Mouse (Mus musculus) lung, adult 2 months (tissue): ENCODE results near the gene Syt1. TPM values are rescaled to one million over a fixed set of nuclear protein-coding genes. Genes with fewer than 3 reads are reported as not detected.

Experiments used
- DNase-seq: peaks from one replicate; pipeline ENCODE4 v3.0.0; 2022
- H3K4me1 ChIP-seq: fragments of 200-500 bp; 2 replicates; pipeline ENCODE4 v1.6.1; 2011; ENCODE audit warnings: low read length; ENCODE audit not compliant: control insufficient read depth, insufficient read depth
- H3K4me3 ChIP-seq: fragments of 200-500 bp; replicated peaks from 2 replicates; pipeline ENCODE3; 2011; ENCODE audit warnings: low read depth, mild to moderate bottlenecking, control low read depth, low read length; ENCODE audit errors: extremely low read depth
- CTCF ChIP-seq: fragments of 200-500 bp; IDR thresholded peaks from 2 replicates; pipeline ENCODE4 v1.5.1; 2011; ENCODE audit warnings: mild to moderate bottlenecking, low read length, control low read depth; ENCODE audit not compliant: insufficient read depth
- POLR2A ChIP-seq: fragments of 200-500 bp; IDR thresholded peaks from 2 replicates; pipeline ENCODE4 v1.6.1; 2011; ENCODE audit warnings: low read depth, mild to moderate bottlenecking, control low read depth, low read length, borderline replicate concordance; ENCODE audit errors: extremely low read depth
- WGBS: fragments of 180-500 bp; shearing (Covaris S2); methylation state at CpG from one replicate; pipeline ENCODE4 v1.1.7; 2018; 5-methylcytosine and 5-hydroxymethylcytosine counted together
- polyA plus RNA-seq: library from polyadenylated mRNA; depleted of rRNA; stranded (reverse); fragments of >200 nt; gene quantifications from 2 replicates; pipeline ENCODE4 v1.2.3, GENCODE M21; 2012

The Syt1 gene
- polyA plus RNA-seq, 1 experiment = 0.17 TPM

- no peaks in the 10 kb centered on the region for H3K4me1 ChIP-seq
- H3K4me3 ChIP-seq = no peak overlapping the region
- 87% methylated on average over 11 of the region's 11 CpGs for WGBS
- TF ChIP-seq CTCF = no peak
- no peak for TF ChIP-seq POLR2A
- DNase-seq = no peak
Measured at GRCm38 (mm10) chr10:108480146-108480850, 530.5 kb downstream of the Syt1 start.

GRCm38 (mm10) chr10:108470319-108470955 is 540.3 kb downstream of the Syt1 start:
- TF ChIP-seq CTCF (no peak), POLR2A (no peak)
- WGBS = 45% methylated on average over 6 of the region's 6 CpGs
- no peak for DNase-seq
- H3K4me3 ChIP-seq = no peak overlapping the region
- no peaks in the 10 kb centered on the region for H3K4me1 ChIP-seq

- Histone ChIP-seq H3K4me1 (no peaks in the 10 kb centered on the region), H3K4me3 (no peak overlapping the region)
- 26% methylated on average over 8 of the region's 8 CpGs for WGBS
- no peak for TF ChIP-seq POLR2A
- no peak for TF ChIP-seq CTCF
- DNase-seq = no peak
Measured at GRCm38 (mm10) chr10:108466539-108466938, 544.2 kb downstream of the Syt1 start.

GRCm38 (mm10) chr10:108461862-108462261 is 548.9 kb downstream of the Syt1 start:
- DNase-seq = no peak
- Histone ChIP-seq H3K4me3 (no peak overlapping the region), H3K4me1 (no peaks in the 10 kb centered on the region)
- WGBS = 90% methylated on average over 2 of the region's 2 CpGs
- TF ChIP-seq POLR2A (no peak), CTCF (no peak)

GRCm38 (mm10) chr10:108457054-108457453 is 553.7 kb downstream of the Syt1 start:
- 100% methylated on average over 2 of the region's 2 CpGs for WGBS

GRCm38 (mm10) chr10:108455883-108456282 is 554.9 kb downstream of the Syt1 start:
- TF ChIP-seq POLR2A (no peak), CTCF (no peak)
- DNase-seq = no peak
- Histone ChIP-seq H3K4me3 (no peak overlapping the region), H3K4me1 (no peaks in the 10 kb centered on the region)
- WGBS = 69% methylated on average over 2 of the region's 2 CpGs

More at GRCm38 (mm10) chr10:108457054-108457453, 553.7 kb downstream of the Syt1 start:
- no peak for TF ChIP-seq CTCF
- no peak for TF ChIP-seq POLR2A
- Histone ChIP-seq H3K4me1 (no peaks in the 10 kb centered on the region), H3K4me3 (no peak overlapping the region)
- no peak for DNase-seq

- no peaks in the 10 kb centered on the region for H3K4me1 ChIP-seq
- no peak overlapping the region for H3K4me3 ChIP-seq
- 79% methylated on average over 10 of the region's 10 CpGs for WGBS
- no peak for DNase-seq
- TF ChIP-seq CTCF (no peak), POLR2A (no peak)
Measured at GRCm38 (mm10) chr10:108455204-108455603, 555.6 kb downstream of the Syt1 start.

GRCm38 (mm10) chr10:108454691-108455117 is 556.1 kb downstream of the Syt1 start:
- DNase-seq = no peak
- H3K4me1 ChIP-seq = no peaks in the 10 kb centered on the region
- WGBS = 65% methylated on average over 11 of the region's 11 CpGs
- H3K4me3 ChIP-seq = no peak overlapping the region
- TF ChIP-seq POLR2A = no peak
- TF ChIP-seq CTCF = no peak

GRCm38 (mm10) chr10:108453561-108453960 is 557.2 kb downstream of the Syt1 start:
- TF ChIP-seq CTCF = no peak
- WGBS = 30% methylated on average over 2 of the region's 2 CpGs
- no peaks in the 10 kb centered on the region for H3K4me1 ChIP-seq
- no peak overlapping the region for H3K4me3 ChIP-seq
- DNase-seq = peak; percentile 26

- DNase-seq = no peak
- WGBS = 92% methylated on average over 9 of the region's 9 CpGs
- no peak for TF ChIP-seq CTCF
- TF ChIP-seq POLR2A = no peak
- Histone ChIP-seq H3K4me1 (peaks cover 6% of the 10 kb centered on the region), H3K4me3 (no peak overlapping the region)
Measured at GRCm38 (mm10) chr10:108452421-108452820, 558.4 kb downstream of the Syt1 start.
